Mouse (Mus musculus) myocyte (in vitro differentiated cells): Measurements from ENCODE around the gene Atp5f1.

Experiments used
- E2F4 ChIP-seq: IDR thresholded peaks from one replicate; pipeline ENCODE4 v1.6.1; 2011; ENCODE audit warnings: mild to moderate bottlenecking, control low read depth, moderate library complexity; ENCODE audit not compliant: insufficient read depth
- POLR2A ChIP-seq: IDR thresholded peaks from one replicate; pipeline ENCODE4 v1.6.1; 2011; ENCODE audit warnings: low read depth, mild to moderate bottlenecking, control low read depth, moderate library complexity; ENCODE audit not compliant: insufficient read length
- TCF12 ChIP-seq: IDR thresholded peaks from one replicate; pipeline ENCODE4 v1.6.1; 2011; ENCODE audit warnings: mild to moderate bottlenecking, control low read depth; ENCODE audit not compliant: poor library complexity, insufficient read depth, severe bottlenecking
- USF1 ChIP-seq: IDR thresholded peaks from one replicate; pipeline ENCODE4 v1.6.1; 2011; ENCODE audit warnings: low read depth, mild to moderate bottlenecking, control low read depth, moderate library complexity

DNA sequence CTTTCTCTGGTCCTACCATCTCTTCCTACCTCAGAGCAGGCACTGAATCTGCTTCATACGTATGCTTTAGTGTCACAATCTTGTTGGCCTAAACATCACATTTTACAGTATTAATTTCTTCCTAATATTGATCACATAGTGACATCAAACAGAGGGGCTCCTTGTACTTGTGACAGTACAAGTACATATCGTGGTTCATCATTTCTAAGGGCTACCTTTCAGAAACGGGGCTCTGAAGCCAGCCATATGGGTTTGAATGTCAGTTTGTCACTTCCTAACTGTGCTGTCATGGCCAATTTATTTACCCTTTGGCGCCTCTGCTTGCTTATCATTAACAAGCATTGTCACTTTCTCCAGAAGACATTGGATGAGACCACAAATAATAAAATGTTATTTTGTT, 58.4 kb downstream of the Atp5f1 start:
- TF ChIP-seq POLR2A = no peak
- TF ChIP-seq USF1 = no peak
- no peak for TF ChIP-seq TCF12
- TF ChIP-seq E2F4 = no peak
